Mouse (Mus musculus): Measurements from ENCODE around the gene Stk31. TPM values are rescaled to one million over a fixed set of nuclear protein-coding genes. Genes with fewer than 3 reads are reported as not detected.

Gene Stk31
- total and polyA plus RNA-seq, 2 experiments from 2014 or later = 0.31 TPM; not detected in 1

DNA sequence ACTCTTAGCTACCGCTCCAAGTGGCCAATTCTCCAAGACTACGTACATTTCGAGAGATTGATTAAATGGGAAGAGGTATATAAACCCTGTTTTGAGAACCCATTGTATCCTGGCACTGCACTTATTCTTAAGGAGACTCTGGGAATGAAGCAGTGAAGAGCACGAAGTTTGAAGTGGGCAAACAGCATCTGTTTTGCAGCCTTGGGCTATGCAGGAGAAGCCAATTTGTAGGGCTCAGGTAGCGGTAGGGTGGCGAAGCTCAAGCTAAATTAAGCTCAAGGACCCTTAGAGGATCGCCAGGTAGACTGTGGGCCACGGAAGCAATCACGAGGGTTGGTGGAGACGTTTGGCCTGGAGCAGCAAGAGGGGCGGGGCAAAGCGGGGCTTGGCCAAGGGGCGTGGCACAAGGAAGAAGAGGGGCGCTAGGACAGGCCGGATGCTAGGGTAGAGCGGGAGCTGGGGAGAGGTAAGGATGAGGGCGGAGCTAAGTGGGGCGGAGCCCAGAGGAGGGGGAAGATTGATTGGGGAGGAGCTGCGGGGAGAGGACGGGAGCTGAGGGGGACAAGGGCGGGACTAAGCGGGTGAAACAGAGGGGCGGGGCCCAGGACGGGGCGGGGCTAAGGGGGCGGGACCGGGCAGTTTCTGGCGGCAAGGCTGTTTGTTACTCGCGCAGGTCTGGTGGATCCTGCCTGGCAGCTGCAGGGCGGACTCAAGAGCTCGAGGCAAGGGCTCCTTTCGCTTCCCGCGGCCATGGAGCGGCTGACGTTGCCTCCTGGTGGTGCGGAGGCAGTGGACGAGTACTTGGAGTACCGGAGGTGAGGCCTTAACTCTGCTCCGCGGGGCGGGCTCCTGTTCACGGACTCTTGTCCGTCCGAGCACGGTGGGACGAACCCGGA, 28.0 kb upstream of the Stk31 start, which contains the start of gene Fam221a:
Gene Fam221a, plus strand, starts transcription at position 581 of the 896 bp plus-strand sequence.
- peak within 1 kb of the TSS; percentile 59 for H3K4me3 ChIP-seq (ENCODE audit: low read depth, low read length)
- DNase-seq (ENCODE audit: low spot score) (peak; percentile 96), ATAC-seq (ENCODE audit: insufficient read depth, low read depth) (peak; percentile 98)
- TF ChIP-seq EP300 (IDR thresholded peaks at IDR 0.05; ENCODE audit: low read depth) (no peak), CTCF (IDR thresholded peaks at IDR 0.05; ENCODE audit: low read depth) (0 out of 2 replicates have a peak, but pooled peaks have one; percentile 16)
- no peaks in the 10 kb centered on the region for H3K27me3 ChIP-seq (ENCODE audit: control insufficient read depth, insufficient read depth, low read length)
- WGBS = 5% methylated on average over 43 of the region's 49 CpGs
- no peaks in the 10 kb centered on the region for H3K9me3 ChIP-seq (replicated peaks; ENCODE audit: control insufficient read depth, low read length)
- no peaks in the 10 kb centered on the region for H3K36me3 ChIP-seq (replicated peaks; ENCODE audit: control insufficient read depth, insufficient read depth, low read length)
- H3K4me2 ChIP-seq (ENCODE audit: low read depth, low read length) = peak within 1 kb of the TSS; percentile 82
- peak within 1 kb of the TSS; percentile 63 for H3K27ac ChIP-seq (ENCODE audit: low read depth)
- H3K9ac ChIP-seq (replicated peaks; ENCODE audit: low read depth, low read length) = peak within 1 kb of the TSS; percentile 51; the same call in 1 of the 2 replicates
- H3K4me1 ChIP-seq (ENCODE audit: control insufficient read depth, insufficient read depth) = peaks cover 6% of the 10 kb centered on the region

DNA sequence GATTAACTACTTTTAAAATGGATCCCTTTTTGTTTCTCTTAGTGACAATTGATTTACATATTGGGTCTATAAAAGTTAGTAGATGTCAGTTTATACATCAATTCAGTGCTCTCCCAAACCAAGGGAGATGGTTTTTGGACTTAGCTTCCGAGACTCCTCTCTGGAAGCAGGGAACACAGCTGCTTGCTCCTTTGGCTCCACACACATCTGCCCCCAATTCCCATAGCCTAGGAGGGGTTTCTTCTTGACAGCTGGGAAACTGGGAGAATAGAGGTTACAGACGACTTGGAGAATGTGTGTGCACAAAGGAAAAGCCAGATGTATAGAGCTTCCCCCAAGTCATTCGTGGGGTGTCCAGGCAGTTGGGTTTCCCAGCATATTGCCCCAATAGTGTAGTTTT, 27.2 kb upstream of the Stk31 start:
- Histone ChIP-seq H3K9me3 (replicated peaks; ENCODE audit: control insufficient read depth, low read length) (no peaks in the 10 kb centered on the region), H3K27me3 (ENCODE audit: control insufficient read depth, insufficient read depth, low read length) (no peaks in the 10 kb centered on the region), H3K36me3 (replicated peaks; ENCODE audit: control insufficient read depth, insufficient read depth, low read length) (no peaks in the 10 kb centered on the region), H3K27ac (ENCODE audit: low read depth) (no peak overlapping the region), H3K4me1 (ENCODE audit: control insufficient read depth, insufficient read depth) (peaks cover 6% of the 10 kb centered on the region), H3K4me3 (ENCODE audit: low read depth, low read length) (peak overlapping the region; percentile 59), H3K4me2 (ENCODE audit: low read depth, low read length) (peak overlapping the region; percentile 82), H3K9ac (replicated peaks; ENCODE audit: low read depth, low read length) (no peak overlapping the region; the same call in 1 of the 2 replicates)
- 52% methylated on average over 3 of the region's 3 CpGs for WGBS
- TF ChIP-seq EP300 (IDR thresholded peaks at IDR 0.05; ENCODE audit: low read depth) (no peak), CTCF (IDR thresholded peaks at IDR 0.05; ENCODE audit: low read depth) (no peak)
- DNase-seq (ENCODE audit: low spot score) (no peak), ATAC-seq (ENCODE audit: insufficient read depth, low read depth) (no peak)

DNA sequence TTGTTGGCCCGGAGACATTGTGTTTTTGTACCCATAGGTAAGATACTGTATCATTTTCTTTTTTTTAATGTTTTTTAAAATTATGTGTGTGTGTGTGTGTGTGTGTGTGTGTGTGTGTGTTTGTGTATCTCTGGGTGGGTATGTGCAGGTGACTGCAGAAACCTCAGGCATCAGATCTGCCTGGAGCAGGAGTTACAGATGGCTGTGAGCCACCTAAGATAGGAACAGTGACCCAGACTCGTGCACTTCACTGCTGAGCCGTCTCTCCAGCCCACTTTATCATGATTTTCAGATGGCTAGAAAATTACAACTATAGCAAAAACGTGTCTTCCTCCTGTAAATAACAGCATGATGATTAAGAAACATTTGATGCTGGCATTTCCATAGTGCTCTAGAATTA, 22.7 kb upstream of the Stk31 start:
- Histone ChIP-seq H3K36me3 (replicated peaks; ENCODE audit: control insufficient read depth, insufficient read depth, low read length) (no peaks in the 10 kb centered on the region), H3K9ac (replicated peaks; ENCODE audit: low read depth, low read length) (no peak overlapping the region), H3K27ac (ENCODE audit: low read depth) (no peak overlapping the region), H3K9me3 (replicated peaks; ENCODE audit: control insufficient read depth, low read length) (no peaks in the 10 kb centered on the region), H3K4me1 (ENCODE audit: control insufficient read depth, insufficient read depth) (peaks cover 6% of the 10 kb centered on the region), H3K4me2 (ENCODE audit: low read depth, low read length) (no peak overlapping the region), H3K4me3 (ENCODE audit: low read depth, low read length) (no peak overlapping the region), H3K27me3 (ENCODE audit: control insufficient read depth, insufficient read depth, low read length) (no peaks in the 10 kb centered on the region)
- DNase-seq (ENCODE audit: low spot score) = no peak
- 56% methylated on average over 4 of the region's 4 CpGs for WGBS
- TF ChIP-seq EP300 (IDR thresholded peaks at IDR 0.05; ENCODE audit: low read depth) (no peak), CTCF (IDR thresholded peaks at IDR 0.05; ENCODE audit: low read depth) (no peak)
- no peak for ATAC-seq (ENCODE audit: insufficient read depth, low read depth)

DNA sequence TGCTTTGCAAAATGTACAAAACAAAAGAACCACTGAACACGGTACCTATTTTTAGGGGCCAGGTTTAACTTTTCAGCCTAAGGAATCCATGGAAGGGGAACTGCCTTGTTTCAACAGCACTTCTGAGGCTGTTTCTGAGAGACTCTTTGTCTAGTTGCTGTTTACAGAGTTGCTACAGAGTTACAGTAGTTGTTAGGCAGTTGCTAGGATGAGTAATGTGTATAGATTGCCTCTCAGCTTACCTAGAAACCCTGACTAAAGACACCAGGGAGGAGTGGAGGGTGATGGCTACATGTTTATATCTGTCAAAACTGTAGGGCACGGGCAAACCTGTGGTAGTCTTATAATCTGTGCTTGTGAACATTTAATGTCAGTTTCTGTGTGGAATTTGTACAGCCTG, 21.5 kb upstream of the Stk31 start:
- Histone ChIP-seq H3K4me3 (ENCODE audit: low read depth, low read length) (no peak overlapping the region), H3K9me3 (replicated peaks; ENCODE audit: control insufficient read depth, low read length) (no peaks in the 10 kb centered on the region), H3K27ac (ENCODE audit: low read depth) (no peak overlapping the region), H3K9ac (replicated peaks; ENCODE audit: low read depth, low read length) (no peak overlapping the region), H3K36me3 (replicated peaks; ENCODE audit: control insufficient read depth, insufficient read depth, low read length) (no peaks in the 10 kb centered on the region), H3K27me3 (ENCODE audit: control insufficient read depth, insufficient read depth, low read length) (no peaks in the 10 kb centered on the region), H3K4me1 (ENCODE audit: control insufficient read depth, insufficient read depth) (no peaks in the 10 kb centered on the region), H3K4me2 (ENCODE audit: low read depth, low read length) (no peak overlapping the region)
- TF ChIP-seq CTCF (IDR thresholded peaks at IDR 0.05; ENCODE audit: low read depth) (no peak), EP300 (IDR thresholded peaks at IDR 0.05; ENCODE audit: low read depth) (no peak)
- ATAC-seq (ENCODE audit: insufficient read depth, low read depth) (no peak), DNase-seq (ENCODE audit: low spot score) (no peak)
- WGBS = 62% methylated on average over 2 of the region's 2 CpGs

DNA sequence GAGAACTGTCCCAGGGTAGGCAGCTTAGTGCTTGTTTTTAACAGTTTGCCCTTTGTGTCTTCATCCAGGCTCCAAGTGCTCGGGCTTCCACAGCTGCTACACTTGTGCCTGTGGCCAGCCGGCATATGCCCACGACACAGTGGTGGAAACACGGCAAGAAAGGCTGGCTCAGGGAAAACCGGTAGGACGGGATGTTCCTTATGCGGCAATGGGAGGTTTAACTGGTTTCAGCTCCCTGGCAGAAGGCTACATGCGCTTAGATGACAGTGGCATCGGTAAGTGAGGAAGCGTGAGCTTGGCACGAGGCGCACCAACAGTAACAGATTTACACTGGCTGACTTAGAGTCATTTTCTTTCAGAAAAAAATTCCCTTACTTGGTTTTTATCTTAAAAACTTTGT, 17.1 kb upstream of the Stk31 start:
- DNase-seq (ENCODE audit: low spot score) (no peak), ATAC-seq (ENCODE audit: insufficient read depth, low read depth) (no peak)
- 56% methylated on average over 12 of the region's 12 CpGs for WGBS
- Histone ChIP-seq H3K36me3 (replicated peaks; ENCODE audit: control insufficient read depth, insufficient read depth, low read length) (no peaks in the 10 kb centered on the region), H3K9me3 (replicated peaks; ENCODE audit: control insufficient read depth, low read length) (no peaks in the 10 kb centered on the region), H3K27ac (ENCODE audit: low read depth) (no peak overlapping the region), H3K4me2 (ENCODE audit: low read depth, low read length) (no peak overlapping the region), H3K9ac (replicated peaks; ENCODE audit: low read depth, low read length) (no peak overlapping the region), H3K27me3 (ENCODE audit: control insufficient read depth, insufficient read depth, low read length) (no peaks in the 10 kb centered on the region), H3K4me1 (ENCODE audit: control insufficient read depth, insufficient read depth) (no peaks in the 10 kb centered on the region), H3K4me3 (ENCODE audit: low read depth, low read length) (no peak overlapping the region)
- TF ChIP-seq CTCF (IDR thresholded peaks at IDR 0.05; ENCODE audit: low read depth) (no peak), EP300 (IDR thresholded peaks at IDR 0.05; ENCODE audit: low read depth) (no peak)
